Mouse (Mus musculus): ENCODE results near the gene Zfp207. TPM values are rescaled to one million over a fixed set of nuclear protein-coding genes. Genes with fewer than 3 reads are reported as not detected.
"Not testable (repeated sequence)": the region's sequence is repeated elsewhere in the genome, so short reads cannot be mapped to it uniquely, and the experiment has no call there.

The Zfp207 gene
- total RNA-seq (2021) = 154 and 176 TPM in 2 replicates
- long read RNA-seq, experiment 1, transcript Zfp207-202 (12 exons, 1,562 nt) = minor isoform, 24 of 97 reads
- long read RNA-seq, experiment 1, transcript Zfp207-201 (11 exons, 2,245 nt) = major isoform, 39 of 97 reads
- long read RNA-seq, experiment 1, partial matches to known transcripts = 13 of 97 reads
- long read RNA-seq, experiment 1, other reads (novel, unspliced or antisense) = 20 of 97 reads
- long read RNA-seq, experiment 2, transcript Zfp207-202 (12 exons, 1,562 nt) = minor isoform, 6 of 61 reads
- long read RNA-seq, experiment 2, transcript Zfp207-201 (11 exons, 2,245 nt) = major isoform, 35 of 61 reads
- long read RNA-seq, experiment 2, partial matches to known transcripts = 5 of 61 reads
- long read RNA-seq, experiment 2, other reads (novel, unspliced or antisense) = 15 of 61 reads

- peak; percentile 99 for DNase-seq
These were observed at the start of gene Zfp207 for GRCm38 (mm10) chr11:80383019-80383625. Gene Zfp207 (plus strand): TSS chr11:80383279.

DNA sequence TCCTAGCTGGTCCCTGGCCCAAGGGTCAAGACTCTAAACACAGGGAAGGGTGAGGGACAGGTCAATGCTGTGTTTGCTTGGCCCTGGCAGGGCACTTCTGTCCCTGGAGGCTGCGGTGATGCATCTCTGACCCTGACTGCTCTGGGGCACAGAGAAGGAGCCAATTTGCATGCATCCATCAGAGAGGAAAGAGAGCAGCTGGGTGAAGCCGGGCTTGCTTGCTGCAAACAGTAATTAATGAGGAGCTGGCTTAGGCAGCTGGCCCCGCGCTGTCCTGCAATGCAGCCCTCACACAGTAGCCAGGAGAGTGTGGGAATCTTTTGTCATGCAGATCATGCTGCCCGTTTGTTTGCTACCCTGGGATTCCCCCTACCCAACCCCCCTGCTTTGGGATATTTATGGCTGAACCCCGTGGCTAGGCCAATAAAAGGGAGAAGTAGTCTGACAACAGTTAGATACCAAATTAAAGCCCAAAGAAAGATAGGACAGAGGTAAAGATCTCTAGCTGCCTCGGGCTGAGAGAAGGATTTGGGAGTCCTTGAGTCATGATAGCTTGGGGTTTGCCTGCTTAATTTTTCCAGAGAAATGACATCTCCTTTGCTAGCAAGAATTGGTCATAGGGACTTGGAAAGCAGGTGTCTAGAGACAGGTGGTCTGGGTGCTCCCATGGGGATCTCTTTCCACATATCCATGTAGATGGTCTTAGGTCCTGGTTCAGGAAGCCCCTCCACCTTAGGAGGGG lies 47.3 kb upstream of the Zfp207 start:
- DNase-seq = peak; percentile 67

DNA sequence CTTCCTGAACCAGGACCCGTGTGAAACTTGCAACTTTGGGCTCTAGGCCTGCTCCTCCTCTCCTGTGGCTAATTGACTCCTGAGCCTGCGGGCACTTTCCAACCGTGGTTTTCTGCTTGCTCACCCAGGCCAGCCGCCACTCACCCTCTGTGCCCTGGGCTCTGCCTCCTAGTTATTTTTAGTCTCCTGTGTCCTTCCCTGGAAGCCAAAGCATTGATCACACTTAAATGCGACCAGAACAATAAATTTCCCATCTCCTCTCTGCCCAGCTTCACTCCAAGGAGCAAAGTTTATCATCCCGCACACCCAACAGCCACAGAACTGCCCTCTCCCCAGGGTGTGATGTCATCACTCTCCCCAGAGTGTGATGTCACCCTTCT lies 46.7 kb upstream of the Zfp207 start:
- DNase-seq = peak; percentile 50

- no peak for DNase-seq
These were observed 40.6 kb upstream of the Zfp207 start for GRCm38 (mm10) chr11:80342482-80342881.

GRCm38 (mm10) chr11:80351832-80352430 lies 31.1 kb upstream of the Zfp207 start:
- peak; percentile 91 for DNase-seq

DNA sequence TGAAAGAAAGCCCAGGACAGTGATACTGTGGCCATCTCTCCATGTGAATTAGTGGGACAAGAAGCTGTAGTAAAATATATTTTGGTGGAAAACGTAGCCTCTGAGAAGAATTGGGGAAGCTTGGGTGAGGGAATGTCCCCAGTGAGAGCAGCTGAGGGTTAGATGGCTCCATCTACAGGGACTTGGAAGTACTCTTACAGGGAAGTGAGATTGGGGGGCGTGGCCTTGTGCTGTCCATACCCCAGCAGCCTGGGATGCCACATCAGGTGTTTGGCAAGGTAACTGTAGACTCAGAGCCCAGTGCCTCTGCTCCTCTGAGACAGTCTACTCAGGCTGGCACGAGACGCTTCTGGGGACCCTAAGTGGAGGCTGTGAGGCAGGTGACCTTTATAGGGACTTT lies 28.2 kb upstream of the Zfp207 start:
- DNase-seq = peak; percentile 26

- DNase-seq = no peak
These were observed 14.1 kb upstream of the Zfp207 start for GRCm38 (mm10) chr11:80368949-80369348.

GRCm38 (mm10) chr11:80376651-80377050 lies 6.4 kb upstream of the Zfp207 start:
- no peak for DNase-seq

DNA sequence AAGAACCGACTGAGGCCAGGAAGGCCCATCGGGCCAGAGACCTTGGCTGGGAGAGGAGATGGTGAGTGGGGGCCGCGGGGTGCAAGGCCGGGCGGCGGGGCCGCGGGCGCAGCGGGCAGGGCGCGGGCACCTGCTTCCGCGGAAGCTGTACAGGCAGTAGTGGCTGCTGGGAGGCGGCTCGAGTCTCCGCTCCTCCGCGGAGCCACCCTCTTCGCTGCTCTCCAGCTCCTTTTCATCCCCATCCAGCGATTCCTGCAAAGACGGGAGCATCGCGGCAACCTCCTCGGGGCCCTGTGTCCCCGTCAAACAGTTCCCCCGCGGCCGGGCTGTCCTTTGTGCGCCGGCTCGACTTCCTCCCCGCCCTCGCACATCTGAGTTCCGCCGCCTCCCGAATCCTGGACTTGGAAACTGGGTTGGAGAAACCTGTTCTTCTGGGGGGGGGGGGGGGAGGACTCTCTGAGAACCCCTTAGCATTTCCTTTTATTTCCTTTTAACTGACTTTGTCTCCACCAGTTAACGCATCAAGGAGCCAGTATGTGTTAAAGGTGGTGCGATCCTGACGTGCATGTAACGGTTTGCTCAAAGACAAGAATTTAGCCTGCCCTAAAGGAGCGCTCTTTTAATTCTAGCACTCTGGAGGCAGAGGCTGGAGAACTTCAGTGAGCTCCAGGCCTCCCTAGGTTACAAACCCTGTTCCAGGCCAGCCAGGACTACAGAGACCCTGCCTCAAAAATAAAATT lies 5.2 kb upstream of the Zfp207 start, which contains the start of gene 5730455P16Rik:
Gene 5730455P16Rik (minus strand): TSS at position 323 of the 740 bp plus-strand sequence.
- DNase-seq = peak; percentile 94

- not testable (repeated sequence) for DNase-seq
These were observed 4.5 kb upstream of the Zfp207 start for GRCm38 (mm10) chr11:80378452-80379068.

DNA sequence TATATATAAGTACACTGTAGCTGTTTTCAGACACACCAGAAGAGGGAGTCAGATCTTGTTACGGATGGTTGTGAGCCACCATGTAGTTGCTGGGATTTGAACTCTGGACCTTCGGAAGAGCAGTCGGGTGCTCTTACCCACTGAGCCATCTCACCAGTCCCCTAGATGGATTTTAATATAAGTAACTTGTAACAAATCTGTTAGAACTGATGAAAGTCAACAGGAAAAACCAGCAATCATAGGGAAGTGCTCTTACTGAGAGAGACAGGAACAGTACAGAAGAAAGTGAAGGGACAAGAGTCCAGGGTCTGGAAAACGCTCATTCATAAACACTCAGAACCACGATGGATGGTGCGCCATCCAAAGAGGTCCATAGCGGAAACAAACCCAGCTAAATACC lies 3.9 kb upstream of the Zfp207 start:
- DNase-seq = not testable (repeated sequence)

- DNase-seq = peak; percentile 50
These were observed 457 bp upstream of the Zfp207 start for GRCm38 (mm10) chr11:80382626-80383018.

GRCm38 (mm10) chr11:80383626-80384046 lies 557 bp downstream of the Zfp207 start:
- DNase-seq = peak; percentile 56

DNA sequence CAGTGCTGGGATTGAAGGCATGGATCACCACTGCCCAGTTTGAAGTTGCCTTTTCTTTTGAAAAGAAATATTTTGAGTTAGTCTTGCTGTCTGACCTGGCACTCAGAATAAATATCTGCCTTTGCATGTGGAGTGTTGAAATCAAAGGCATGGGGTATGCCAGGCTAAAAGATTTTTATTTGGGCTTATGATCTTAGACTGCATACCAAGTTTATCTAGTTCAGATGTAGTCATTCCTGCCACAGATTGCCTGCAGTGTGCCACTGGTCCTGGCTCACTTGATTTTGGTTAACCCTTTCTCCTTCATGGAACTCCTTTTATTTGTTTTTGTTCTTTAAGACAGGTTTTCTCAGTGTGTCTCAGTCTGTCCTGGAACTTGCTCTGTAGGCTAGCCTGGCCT lies 1.4 kb downstream of the Zfp207 start:
- no peak for DNase-seq

DNA sequence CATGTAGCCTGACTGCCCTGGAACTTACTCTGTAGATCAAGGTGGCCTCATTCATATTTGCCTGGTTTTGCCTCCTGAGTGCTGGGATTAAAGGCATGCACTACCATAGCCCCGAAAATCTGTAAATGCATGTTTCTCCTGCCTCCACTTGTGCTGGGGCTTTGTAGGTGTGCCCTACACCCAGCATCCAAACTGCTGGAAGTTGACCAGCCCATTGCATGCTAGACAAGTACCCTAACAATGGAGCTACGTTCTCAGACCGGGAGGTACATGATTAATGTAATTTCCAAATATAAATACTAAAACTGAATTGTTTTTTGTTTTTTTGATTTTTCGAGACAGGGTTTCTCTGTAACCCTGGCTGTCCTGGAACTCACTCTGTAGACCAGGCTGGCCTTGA lies 2.0 kb downstream of the Zfp207 start:
- no peak for DNase-seq

- no peak for DNase-seq
These were observed 3.7 kb downstream of the Zfp207 start for GRCm38 (mm10) chr11:80386790-80387189.

DNA sequence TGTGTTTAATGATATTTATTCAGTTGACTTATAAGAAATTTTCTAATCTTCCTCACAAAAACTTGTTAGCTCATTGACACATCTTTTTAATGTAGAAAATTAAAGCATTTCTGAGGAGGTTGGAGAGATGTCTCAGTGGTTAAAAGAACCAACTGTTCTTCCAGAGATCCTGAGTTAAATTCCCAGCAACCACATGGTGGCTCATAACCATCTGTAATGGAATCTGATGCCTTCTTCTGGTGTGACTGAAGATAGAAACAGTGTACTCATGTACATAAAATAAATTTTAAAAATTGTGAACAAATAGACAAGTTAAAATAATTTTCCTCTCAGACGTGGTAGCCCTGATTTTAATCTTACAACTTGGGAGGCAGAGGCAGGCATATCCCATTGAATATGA lies 6.8 kb downstream of the Zfp207 start:
- DNase-seq = no peak

- DNase-seq = no peak
These were observed 8.5 kb downstream of the Zfp207 start for GRCm38 (mm10) chr11:80391407-80392120.

- DNase-seq = no peak
These were observed 12.9 kb downstream of the Zfp207 start for GRCm38 (mm10) chr11:80395930-80396329.

- DNase-seq = no peak
These were observed 13.5 kb downstream of the Zfp207 start for GRCm38 (mm10) chr11:80396617-80397016.

DNA sequence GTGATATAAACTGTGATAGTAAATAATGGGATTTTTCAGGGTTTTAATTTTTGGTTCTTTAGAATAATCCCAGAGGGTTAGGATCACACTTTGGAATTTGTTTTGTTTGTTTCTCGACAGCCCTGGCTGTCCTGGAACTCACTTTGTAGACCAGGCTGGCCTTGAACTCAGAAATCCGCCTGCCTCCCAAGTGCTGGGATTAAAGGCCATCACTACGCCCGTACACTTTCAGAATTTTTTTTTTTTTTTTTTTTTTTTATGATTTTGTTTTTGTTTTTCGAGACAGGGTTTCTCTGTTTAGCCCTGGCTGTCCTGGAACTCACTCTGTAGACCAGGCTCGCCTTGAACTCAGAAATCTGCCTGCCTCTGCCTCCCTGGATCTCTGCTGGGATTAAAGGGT lies 24.8 kb downstream of the Zfp207 start:
- DNase-seq = not testable (repeated sequence)

Data from adrenal gland, postnatal 14 days (tissue).